Mouse (Mus musculus) midbrain, embryonic 15.5 days (tissue): ENCODE results near the gene Insc. TPM values are rescaled to one million over a fixed set of nuclear protein-coding genes. Genes with fewer than 3 reads are reported as not detected.

ENCODE experiments used
- ATAC-seq: fragments of 200-750 bp; cut with Nextera tagmentation; replicated peaks from 2 replicates; pipeline ENCODE4 v1.8.0; 2017; ENCODE audit warnings: moderate TSS enrichment
- H3K27ac ChIP-seq: fragments of 300-500 bp; sonication (generic); 2 replicates; pipeline ENCODE4 v1.5.1; 2015; ENCODE audit warnings: mild to moderate bottlenecking, inconsistent platforms
- H3K27me3 ChIP-seq: fragments of 300-500 bp; sonication (generic); replicated peaks from 2 replicates; pipeline ENCODE4 v1.6.1; 2015; ENCODE audit warnings: inconsistent platforms
- H3K36me3 ChIP-seq: fragments of 300-500 bp; sonication (generic); replicated peaks from 2 replicates; pipeline ENCODE4 v1.6.1; 2015; ENCODE audit warnings: inconsistent platforms
- H3K4me1 ChIP-seq: fragments of 300-500 bp; sonication (generic); 2 replicates; pipeline ENCODE4 v1.6.1; 2015; ENCODE audit warnings: inconsistent platforms
- H3K4me2 ChIP-seq: fragments of 300-500 bp; sonication (generic); 2 replicates; pipeline ENCODE4 v1.6.1; 2015; ENCODE audit warnings: inconsistent platforms, mild to moderate bottlenecking, moderate library complexity
- H3K4me3 ChIP-seq: fragments of 300-500 bp; sonication (generic); 2 replicates; pipeline ENCODE4 v1.5.1; 2015; ENCODE audit warnings: mild to moderate bottlenecking, inconsistent platforms
- H3K9ac ChIP-seq: fragments of 300-500 bp; sonication (generic); 2 replicates; pipeline ENCODE4 v1.6.1; 2015; ENCODE audit warnings: mild to moderate bottlenecking, inconsistent platforms
- H3K9me3 ChIP-seq: fragments of 300-500 bp; sonication (generic); 2 replicates; pipeline ENCODE4 v1.6.1; 2016; ENCODE audit warnings: inconsistent platforms
- WGBS: fragments of 180-500 bp; shearing (Covaris S2); methylation state at CpG from one replicate; pipeline ENCODE4 v1.1.7; 2015; ENCODE audit warnings: mixed read lengths; 5-methylcytosine and 5-hydroxymethylcytosine counted together
- polyA plus RNA-seq: library from polyadenylated mRNA; unstranded; fragments of >200 nt; fragmentation: Nextera tagmentation; extraction: Ambion mirVana; gene quantifications from 2 replicates; pipeline ENCODE4 v1.2.1, GENCODE M21; 2015

Insc gene
- polyA plus RNA-seq, 1 experiment from 2014 or later = 2.5 TPM

DNA sequence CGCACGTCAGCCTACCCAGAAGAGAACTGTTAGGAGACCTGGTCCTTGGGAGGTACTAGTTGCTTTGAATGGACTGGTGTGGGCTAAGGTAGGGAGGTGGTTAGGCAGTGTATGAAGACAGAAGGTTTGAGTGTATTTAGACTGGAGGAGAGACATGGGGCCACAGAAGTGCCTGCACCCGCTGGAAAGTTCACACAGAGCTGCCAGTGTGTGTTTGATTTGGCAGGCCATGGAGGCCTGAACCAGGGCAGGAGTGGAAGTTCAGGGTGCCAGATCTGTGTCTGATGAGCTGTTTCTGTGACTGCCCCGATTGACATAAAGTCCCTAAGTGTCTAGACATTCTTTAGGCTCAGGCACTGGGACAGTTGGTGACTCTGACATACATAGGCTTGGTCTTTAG is 25.5 kb downstream of the Insc start:
- Histone ChIP-seq H3K27me3 (no peaks in the 10 kb centered on the region), H3K4me2 (no peak overlapping the region), H3K4me1 (no peaks in the 10 kb centered on the region), H3K9ac (no peak overlapping the region), H3K36me3 (no peaks in the 10 kb centered on the region), H3K4me3 (no peak overlapping the region), H3K9me3 (no peaks in the 10 kb centered on the region), H3K27ac (no peak overlapping the region)
- no peak for ATAC-seq
- WGBS = 92% methylated on average over 4 of the region's 4 CpGs

DNA sequence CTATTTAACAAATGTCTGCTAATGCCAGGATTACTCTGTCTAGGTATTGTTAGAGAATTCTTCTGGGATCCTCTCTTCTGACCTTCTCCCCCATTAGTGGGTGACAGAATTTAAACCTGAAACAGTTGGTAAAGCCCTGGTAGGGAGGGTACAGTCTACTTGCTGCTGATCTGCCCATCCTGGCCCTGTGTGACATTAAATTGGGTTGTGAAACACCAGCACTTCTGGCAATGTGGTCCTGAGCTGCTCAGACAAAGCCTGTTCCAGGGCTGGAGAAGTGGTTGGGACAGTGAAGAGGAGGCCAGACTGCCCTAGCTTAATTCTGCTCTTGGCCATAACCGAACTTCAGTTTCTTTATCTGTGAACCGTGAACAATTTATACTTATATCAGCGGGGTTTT is 27.1 kb downstream of the Insc start:
- H3K27ac ChIP-seq = no peak overlapping the region
- ATAC-seq = no peak
- H3K9ac ChIP-seq = no peak overlapping the region
- no peaks in the 10 kb centered on the region for H3K4me1 ChIP-seq
- WGBS = 93% methylated on average over 3 of the region's 3 CpGs
- H3K36me3 ChIP-seq = no peaks in the 10 kb centered on the region
- no peaks in the 10 kb centered on the region for H3K9me3 ChIP-seq
- no peak overlapping the region for H3K4me2 ChIP-seq
- no peak overlapping the region for H3K4me3 ChIP-seq
- no peaks in the 10 kb centered on the region for H3K27me3 ChIP-seq

DNA sequence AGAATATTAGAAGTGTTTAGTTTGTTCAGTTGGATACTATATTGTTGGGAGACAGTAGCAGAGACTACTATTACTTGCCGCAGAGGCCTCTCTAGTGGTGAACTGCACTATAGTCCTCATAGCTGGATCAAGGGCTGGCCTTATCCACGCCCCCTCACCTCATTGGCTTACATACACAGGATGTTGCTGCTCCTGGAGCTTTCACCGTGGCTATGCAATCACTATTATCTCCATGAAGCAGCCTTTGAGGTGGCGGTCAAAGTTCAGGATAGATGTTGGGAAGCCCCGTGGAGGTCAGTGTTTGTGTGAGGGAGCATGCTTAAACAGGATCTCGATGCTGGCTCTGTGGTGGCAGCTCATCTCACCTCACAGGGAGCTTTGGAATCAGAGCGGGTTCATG is 28.3 kb downstream of the Insc start:
- Histone ChIP-seq H3K4me2 (no peak overlapping the region), H3K4me1 (no peaks in the 10 kb centered on the region), H3K4me3 (no peak overlapping the region), H3K27me3 (no peaks in the 10 kb centered on the region), H3K9ac (no peak overlapping the region), H3K27ac (no peak overlapping the region), H3K36me3 (no peaks in the 10 kb centered on the region), H3K9me3 (no peaks in the 10 kb centered on the region)
- ATAC-seq = no peak
- WGBS = 82% methylated on average over 7 of the region's 7 CpGs

DNA sequence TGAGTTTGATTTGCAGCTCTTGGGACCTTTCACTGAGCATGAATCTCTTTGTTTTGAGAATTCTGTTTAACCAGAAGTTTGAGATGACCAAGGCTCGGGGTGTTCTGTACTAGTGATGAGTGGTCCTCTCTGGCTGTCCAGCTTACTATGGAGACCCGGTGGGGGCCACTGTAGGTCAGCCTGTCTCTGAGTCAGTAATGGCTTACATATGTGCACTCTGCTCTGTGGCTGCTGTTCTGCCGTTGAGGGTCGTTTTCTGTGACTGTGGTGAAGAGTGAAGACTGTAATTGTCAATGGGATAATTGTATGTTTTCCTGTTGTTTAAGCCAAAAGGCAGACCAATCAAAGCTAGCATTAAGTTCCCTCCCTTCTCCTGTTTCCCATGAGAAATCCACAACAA is 30.3 kb downstream of the Insc start:
- no peaks in the 10 kb centered on the region for H3K4me1 ChIP-seq
- H3K36me3 ChIP-seq = no peaks in the 10 kb centered on the region
- H3K4me2 ChIP-seq = no peak overlapping the region
- no peak for ATAC-seq
- H3K27me3 ChIP-seq = no peaks in the 10 kb centered on the region
- no peak overlapping the region for H3K27ac ChIP-seq
- WGBS = 81% methylated on average over 4 of the region's 4 CpGs
- H3K4me3 ChIP-seq = no peak overlapping the region
- no peak overlapping the region for H3K9ac ChIP-seq
- no peaks in the 10 kb centered on the region for H3K9me3 ChIP-seq

DNA sequence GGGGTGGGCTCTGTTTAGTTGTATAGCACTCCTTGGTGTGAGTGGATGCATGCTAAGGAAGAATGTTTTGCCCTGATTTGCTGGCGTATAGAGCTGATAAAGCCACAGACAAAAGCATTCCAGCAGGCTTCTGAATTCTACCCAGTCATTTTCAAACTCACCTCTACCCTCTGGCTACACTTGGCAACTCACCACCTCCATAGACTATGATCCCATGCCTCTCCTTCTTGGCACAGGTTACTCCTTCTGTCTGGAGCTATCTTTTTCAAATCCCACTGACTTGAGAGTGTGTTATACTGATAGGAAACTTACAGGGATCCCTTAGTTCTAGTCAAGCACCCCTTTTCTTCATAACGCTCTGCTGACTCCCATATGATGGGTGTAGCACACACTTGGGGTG is 32.4 kb downstream of the Insc start:
- Histone ChIP-seq H3K27ac (no peak overlapping the region), H3K36me3 (no peaks in the 10 kb centered on the region), H3K4me2 (no peak overlapping the region), H3K4me3 (no peak overlapping the region), H3K9ac (no peak overlapping the region), H3K27me3 (no peaks in the 10 kb centered on the region), H3K9me3 (no peaks in the 10 kb centered on the region), H3K4me1 (no peaks in the 10 kb centered on the region)
- WGBS = 81% methylated on average over 2 of the region's 2 CpGs
- no peak for ATAC-seq

DNA sequence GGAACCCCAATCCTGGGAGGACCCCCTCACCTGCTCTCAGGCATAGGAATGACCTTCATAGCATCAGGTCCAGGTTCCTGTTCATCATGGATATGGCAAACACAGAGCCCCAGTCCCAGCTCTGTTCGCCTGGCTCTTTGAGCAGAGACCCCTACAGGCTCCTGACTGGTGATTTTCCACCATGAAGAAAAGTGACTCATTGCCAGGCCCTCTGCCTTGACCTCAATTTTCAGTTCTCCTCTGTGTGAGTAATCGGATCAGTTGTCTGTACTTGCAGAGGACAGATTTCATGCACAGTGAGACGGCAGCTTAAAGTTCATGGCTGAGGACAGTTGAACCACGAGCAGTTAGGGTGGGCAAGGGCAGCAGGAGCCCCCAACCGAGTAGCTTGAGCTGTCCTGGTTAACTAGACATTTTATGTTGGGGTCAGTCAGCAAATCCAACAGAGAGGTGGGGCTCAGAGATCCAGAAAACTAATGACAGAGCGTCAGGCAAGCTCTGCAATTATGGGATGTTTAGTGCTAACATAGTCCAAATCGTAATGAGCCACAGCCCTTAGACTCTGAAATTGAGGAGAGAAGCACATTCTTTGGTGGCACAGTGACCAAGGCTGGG is 34.8 kb downstream of the Insc start:
- ATAC-seq = no peak
- no peak overlapping the region for H3K4me2 ChIP-seq
- H3K27me3 ChIP-seq = no peaks in the 10 kb centered on the region
- 87% methylated on average over 7 of the region's 7 CpGs for WGBS
- H3K36me3 ChIP-seq = no peaks in the 10 kb centered on the region
- no peaks in the 10 kb centered on the region for H3K9me3 ChIP-seq
- H3K9ac ChIP-seq = no peak overlapping the region
- H3K27ac ChIP-seq = no peak overlapping the region
- H3K4me1 ChIP-seq = no peaks in the 10 kb centered on the region
- H3K4me3 ChIP-seq = no peak overlapping the region

DNA sequence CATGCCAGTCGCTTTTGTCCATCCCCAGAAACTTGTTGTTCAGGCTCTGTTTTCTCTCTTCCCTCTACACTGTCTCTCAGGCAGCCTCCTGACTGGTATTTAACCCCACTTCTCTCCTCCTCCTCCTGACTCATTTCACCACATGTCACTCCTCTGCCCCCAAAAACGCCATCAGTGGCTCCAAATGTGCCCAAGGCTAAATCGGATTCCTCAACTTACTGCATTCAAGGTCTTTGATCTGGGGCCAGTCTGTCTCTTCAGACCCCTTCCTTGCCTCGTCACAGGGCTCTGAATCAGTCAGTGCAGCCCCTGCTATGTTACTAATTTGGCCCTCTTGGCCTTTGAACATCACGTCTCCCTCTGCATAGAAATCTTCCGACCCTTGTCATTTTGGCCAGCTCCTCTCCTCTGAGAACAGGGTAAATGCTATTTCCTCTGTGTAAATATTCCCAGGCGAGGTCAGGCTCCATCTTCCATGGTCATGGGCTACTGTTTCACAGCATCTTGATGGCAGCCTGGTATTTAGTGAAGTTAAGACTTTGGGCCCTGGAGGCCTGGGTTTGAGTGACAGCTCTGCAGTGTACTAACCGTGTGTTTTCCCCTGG is 35.7 kb downstream of the Insc start:
- H3K36me3 ChIP-seq = no peaks in the 10 kb centered on the region
- H3K27ac ChIP-seq = no peak overlapping the region
- H3K4me1 ChIP-seq = no peaks in the 10 kb centered on the region
- H3K4me3 ChIP-seq = no peak overlapping the region
- H3K4me2 ChIP-seq = no peak overlapping the region
- 77% methylated on average over 8 of the region's 8 CpGs for WGBS
- ATAC-seq = no peak
- no peak overlapping the region for H3K9ac ChIP-seq
- no peaks in the 10 kb centered on the region for H3K9me3 ChIP-seq
- H3K27me3 ChIP-seq = no peaks in the 10 kb centered on the region

DNA sequence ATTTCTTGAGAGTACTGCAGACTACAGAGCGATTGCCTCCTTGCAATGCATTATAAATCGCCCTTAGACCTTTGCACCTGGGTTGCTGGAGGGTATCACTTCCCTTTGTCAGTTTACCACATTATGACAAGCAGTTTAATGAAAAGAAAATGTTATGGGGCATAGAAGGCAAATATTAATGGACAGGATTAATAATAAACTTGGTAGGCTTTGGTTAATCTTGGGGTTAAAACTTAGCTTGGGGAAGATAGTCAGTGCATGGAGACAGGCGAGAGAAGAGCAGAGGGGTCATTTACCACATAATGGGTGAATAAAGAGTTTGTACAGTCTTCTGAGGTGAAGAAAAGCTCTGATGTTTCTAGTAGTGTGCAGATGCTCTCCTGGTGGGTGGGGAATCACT is 39.8 kb downstream of the Insc start:
- no peak overlapping the region for H3K4me2 ChIP-seq
- 84% methylated on average over 3 of the region's 3 CpGs for WGBS
- H3K4me1 ChIP-seq = no peaks in the 10 kb centered on the region
- no peak overlapping the region for H3K9ac ChIP-seq
- no peak for ATAC-seq
- no peaks in the 10 kb centered on the region for H3K9me3 ChIP-seq
- no peaks in the 10 kb centered on the region for H3K36me3 ChIP-seq
- H3K4me3 ChIP-seq = no peak overlapping the region
- no peaks in the 10 kb centered on the region for H3K27me3 ChIP-seq
- H3K27ac ChIP-seq = no peak overlapping the region

DNA sequence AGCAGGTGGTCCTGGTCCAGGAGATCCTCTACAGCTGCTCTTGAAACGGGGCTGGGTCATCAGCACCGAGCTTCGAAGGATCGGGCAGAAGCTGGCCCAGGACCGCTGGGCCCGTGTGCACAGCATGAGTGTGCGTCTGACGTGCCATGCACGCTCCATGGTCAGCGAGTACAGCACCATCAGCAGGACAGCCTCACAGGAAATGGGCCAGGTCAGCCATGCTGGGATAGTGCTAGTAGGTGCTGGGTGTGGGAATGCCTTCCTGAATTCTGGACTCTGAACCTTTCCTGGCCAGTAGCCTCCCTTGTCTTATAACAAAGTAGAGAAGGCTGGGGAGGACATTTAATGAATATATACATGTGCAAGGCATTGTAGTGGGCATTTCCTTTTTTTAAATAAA is 47.6 kb downstream of the Insc start:
- WGBS = 94% methylated on average over 10 of the region's 10 CpGs
- Histone ChIP-seq H3K36me3 (no peaks in the 10 kb centered on the region), H3K9me3 (no peaks in the 10 kb centered on the region), H3K4me3 (no peak overlapping the region), H3K27ac (no peak overlapping the region), H3K9ac (no peak overlapping the region), H3K27me3 (no peaks in the 10 kb centered on the region), H3K4me2 (no peak overlapping the region), H3K4me1 (no peaks in the 10 kb centered on the region)
- no peak for ATAC-seq

DNA sequence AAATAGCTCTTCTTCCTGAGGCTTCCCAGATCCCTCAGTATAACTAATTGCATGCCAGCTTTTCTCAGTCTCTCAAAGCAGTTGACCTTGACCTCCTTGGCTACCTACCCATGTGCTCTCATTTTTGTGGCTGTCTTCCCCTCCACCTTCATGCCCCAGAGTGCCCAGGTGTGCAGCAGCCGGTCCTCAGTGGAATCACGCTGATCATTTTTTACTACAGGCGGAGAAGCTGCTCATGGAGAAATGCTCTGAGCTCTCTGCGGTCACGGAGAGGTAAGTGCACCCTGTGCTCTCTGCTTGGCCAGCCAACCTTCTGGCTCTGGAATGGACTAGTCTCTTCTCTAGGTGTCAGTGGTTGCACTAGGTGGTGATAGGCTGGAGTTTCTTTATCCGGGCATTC is 48.5 kb downstream of the Insc start:
- no peak overlapping the region for H3K4me2 ChIP-seq
- H3K4me1 ChIP-seq = no peaks in the 10 kb centered on the region
- H3K9me3 ChIP-seq = no peaks in the 10 kb centered on the region
- H3K36me3 ChIP-seq = no peaks in the 10 kb centered on the region
- no peak overlapping the region for H3K4me3 ChIP-seq
- H3K9ac ChIP-seq = no peak overlapping the region
- 91% methylated on average over 6 of the region's 6 CpGs for WGBS
- no peak for ATAC-seq
- H3K27me3 ChIP-seq = no peaks in the 10 kb centered on the region
- H3K27ac ChIP-seq = no peak overlapping the region

DNA sequence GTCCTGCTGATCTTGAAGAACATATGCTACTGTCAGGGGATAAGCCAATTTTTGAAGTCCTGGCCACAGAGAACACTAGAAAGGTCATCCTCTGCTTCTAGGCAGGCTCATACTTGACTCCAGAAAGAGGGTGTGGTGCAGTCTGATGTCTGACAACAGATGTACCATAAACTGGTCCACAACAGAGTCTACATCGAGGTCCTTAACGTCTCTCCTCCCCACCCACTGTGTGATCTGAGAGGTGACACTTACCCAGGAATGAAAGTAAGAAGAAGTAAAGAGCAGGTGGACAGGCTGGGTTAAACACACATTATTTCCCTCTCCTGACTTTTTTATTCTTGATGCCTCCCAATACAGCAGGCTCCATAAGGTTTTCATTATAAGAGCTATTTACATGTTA is 50.9 kb downstream of the Insc start:
- no peak overlapping the region for H3K4me3 ChIP-seq
- no peaks in the 10 kb centered on the region for H3K9me3 ChIP-seq
- H3K27me3 ChIP-seq = no peaks in the 10 kb centered on the region
- no peak for ATAC-seq
- H3K36me3 ChIP-seq = no peaks in the 10 kb centered on the region
- H3K4me2 ChIP-seq = no peak overlapping the region
- H3K4me1 ChIP-seq = no peaks in the 10 kb centered on the region
- whole genome bisulfite sequencing = 88% methylated on average over 2 of the region's 2 CpGs
- H3K27ac ChIP-seq = no peak overlapping the region
- no peak overlapping the region for H3K9ac ChIP-seq

DNA sequence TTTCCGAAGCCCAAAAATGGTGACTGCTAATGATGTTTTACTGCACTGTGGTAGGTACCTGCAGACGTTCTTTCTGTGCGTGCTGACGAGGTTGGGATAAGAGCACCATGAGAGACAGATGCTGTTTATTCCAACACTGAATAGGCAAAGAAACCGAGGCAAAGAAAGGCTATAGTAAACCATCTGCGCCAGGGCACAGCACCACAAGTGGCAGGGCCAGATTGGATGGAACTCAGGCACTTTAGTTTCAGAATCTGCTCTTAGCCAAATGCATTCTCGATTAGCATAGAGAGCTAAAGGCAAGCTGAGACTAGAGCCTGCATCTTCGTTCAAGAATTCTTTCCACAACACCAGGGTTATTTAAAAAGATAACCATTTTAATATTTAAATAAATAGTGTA is 59.1 kb downstream of the Insc start:
- no peak overlapping the region for H3K4me2 ChIP-seq
- H3K36me3 ChIP-seq = no peaks in the 10 kb centered on the region
- no peaks in the 10 kb centered on the region for H3K9me3 ChIP-seq
- no peak overlapping the region for H3K9ac ChIP-seq
- no peaks in the 10 kb centered on the region for H3K4me1 ChIP-seq
- no peak overlapping the region for H3K27ac ChIP-seq
- WGBS = 77% methylated on average over 8 of the region's 8 CpGs
- no peak for ATAC-seq
- H3K27me3 ChIP-seq = no peaks in the 10 kb centered on the region
- H3K4me3 ChIP-seq = no peak overlapping the region

DNA sequence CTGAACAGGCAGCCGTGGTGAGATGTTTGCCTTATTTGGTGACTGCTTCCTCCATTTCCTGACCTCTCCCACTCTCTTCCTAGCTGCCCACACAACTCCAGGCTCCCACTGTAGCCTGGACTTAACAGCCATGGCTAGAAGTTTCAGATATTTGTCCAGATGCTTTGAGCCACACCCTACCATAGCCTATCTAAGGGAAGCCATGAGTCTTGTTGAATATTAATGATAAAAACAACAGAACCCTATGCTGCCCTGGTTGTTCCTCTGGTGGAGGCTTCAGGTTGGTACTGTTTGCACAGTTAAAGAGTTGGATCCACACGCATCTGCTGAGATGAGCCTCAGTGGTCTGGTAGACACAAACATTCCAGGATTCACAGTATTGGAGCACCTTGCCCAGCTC is 61.8 kb downstream of the Insc start:
- Histone ChIP-seq H3K36me3 (no peaks in the 10 kb centered on the region), H3K9me3 (no peaks in the 10 kb centered on the region), H3K9ac (no peak overlapping the region), H3K27ac (no peak overlapping the region), H3K4me1 (no peaks in the 10 kb centered on the region), H3K4me2 (no peak overlapping the region), H3K4me3 (no peak overlapping the region), H3K27me3 (no peaks in the 10 kb centered on the region)
- 88% methylated on average over 2 of the region's 2 CpGs for WGBS
- ATAC-seq = no peak
